Mouse (Mus musculus) heart, postnatal 14 days (tissue): ENCODE results near the gene Pex11a. TPM values are rescaled to one million over a fixed set of nuclear protein-coding genes. Genes with fewer than 3 reads are reported as not detected.
"Not testable (repeated sequence)": the region's sequence is repeated elsewhere in the genome, so short reads cannot be mapped to it uniquely, and the experiment has no call there.

ENCODE experiments used
- DNase-seq, 2 experiments: peaks; one replicate each; pipeline ENCODE4 v3.0.0; 2021 to 2022
- intact Hi-C: fragments of 180-260 bp; cut with DNase I; formaldehyde crosslinking; loops from one replicate; pipeline ENCODE4 v1.15.1; 2025
- long read RNA-seq, 2 experiments: library from polyadenylated mRNA; stranded (forward); transcript quantifications; one replicate each; pipeline ENCODE4 v2.0.0; 2021
- total RNA-seq, 2 experiments: library from RNA; stranded (reverse); gene quantifications; 2 replicates each; pipeline ENCODE4 v1.2.3; 2021

The Pex11a gene
- 10 to 100 TPM; 13.8 to 14.8 TPM for total RNA-seq
- long read RNA-seq, experiment 1, transcript Pex11a-201 (3 exons, 2,241 nt), result major isoform, 5 of 14 reads
- long read RNA-seq, experiment 1, partial matches to known transcripts, result 0 of 14 reads
- long read RNA-seq, experiment 1, other reads (novel, unspliced or antisense), result 5 of 14 reads
- long read RNA-seq, experiment 2, partial matches to known transcripts, result 0 of 14 reads
- long read RNA-seq, experiment 2, other reads (novel, unspliced or antisense), result 6 of 14 reads

DNA sequence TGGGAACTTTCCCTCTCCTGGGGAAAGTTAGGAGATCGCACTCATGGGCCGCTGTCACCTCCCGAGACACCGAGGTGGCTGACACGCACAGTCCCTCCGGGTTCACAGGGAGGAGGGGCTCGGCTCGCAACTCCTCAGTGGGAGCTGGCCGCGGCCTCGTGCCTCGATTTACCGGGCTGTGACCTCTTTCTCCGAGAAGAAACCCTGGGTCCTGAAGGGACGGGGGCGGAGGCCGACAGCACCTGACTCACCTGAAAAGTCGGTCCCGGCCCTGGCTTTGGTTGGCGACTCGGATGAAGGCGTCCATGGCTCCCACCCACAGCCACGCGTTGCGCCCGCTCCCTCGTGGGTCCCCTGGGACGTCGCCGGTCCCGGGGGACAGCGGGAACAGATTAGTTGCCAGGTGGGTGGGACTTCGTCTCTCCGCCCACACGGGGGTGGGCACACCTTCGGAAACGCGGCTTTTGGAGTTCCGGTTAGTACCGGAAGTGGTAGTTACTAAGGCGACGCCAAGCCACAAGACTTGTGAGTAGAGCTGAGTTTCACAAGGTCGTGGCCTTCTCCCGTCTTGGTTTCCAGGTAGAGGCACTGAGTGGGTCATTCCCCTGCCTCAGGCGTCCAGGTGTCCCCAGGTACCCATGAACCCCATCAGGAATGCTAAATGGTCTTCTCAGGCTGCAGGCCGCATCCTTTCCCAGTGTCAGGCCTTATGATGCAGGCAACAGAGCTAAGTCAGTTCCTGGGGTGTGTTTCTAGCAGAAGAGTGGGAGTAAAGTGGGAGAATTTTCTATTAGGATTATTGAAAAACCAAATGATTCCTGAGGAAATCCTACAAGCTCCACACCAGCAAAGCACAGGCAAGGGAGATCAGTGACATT lies at the start of gene Pex11a, which contains the start of gene Wdr93:
Gene Pex11a (minus strand): TSS at position 473 of the 878 bp plus-strand sequence.
Gene Wdr93 (plus strand): TSS at position 505 of the 878 bp plus-strand sequence.
- peak; percentile 64 to 81 for DNase-seq
- intact Hi-C loops, result no loop called here

DNA sequence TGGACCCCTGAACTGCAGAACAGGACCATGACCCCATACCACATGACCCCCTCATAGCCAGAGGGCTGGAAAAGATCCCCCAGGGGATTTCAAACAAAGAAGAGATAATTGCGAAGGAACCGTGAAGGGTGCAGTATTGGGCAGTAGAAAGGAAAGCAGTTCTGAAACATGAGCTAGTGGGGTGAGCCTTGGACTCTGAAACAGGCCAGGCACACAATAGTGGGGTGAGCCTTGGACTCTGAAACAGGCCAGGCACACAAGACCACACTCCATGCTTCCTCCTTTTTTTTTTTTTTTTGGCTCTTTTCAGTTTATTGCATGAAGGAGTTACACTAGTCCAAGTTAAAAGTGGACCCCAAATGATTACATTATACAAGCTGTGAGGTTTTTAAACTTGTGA lies 46.9 kb upstream of the Pex11a start:
- intact Hi-C loops, result loop anchor here (5.0 to 10.0 kb wide), 2 partner anchors 178 to 205 kb away; no protein-coding TSS in a partner anchor
- not testable (repeated sequence) for DNase-seq

DNA sequence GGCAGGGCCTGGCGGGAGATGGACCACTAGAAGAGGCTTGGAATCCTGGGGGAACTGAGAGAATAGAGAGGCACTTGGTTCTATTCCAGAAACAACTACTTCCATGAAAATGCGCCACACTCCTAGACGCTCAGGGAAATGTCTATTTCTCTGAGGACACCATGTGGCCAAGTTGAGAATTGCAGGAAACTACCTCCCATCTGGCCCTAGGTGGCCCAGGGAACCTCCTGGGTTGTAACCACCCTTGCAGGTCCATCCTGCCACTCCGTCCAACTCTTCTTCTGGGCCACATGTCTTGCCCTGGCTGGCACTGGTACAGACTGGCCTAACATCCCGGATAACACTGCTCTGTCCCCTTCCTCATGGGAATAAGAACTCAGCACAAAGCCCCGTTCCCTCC lies 43.4 kb upstream of the Pex11a start:
- DNase-seq, result peak; percentile 67 to 86
- intact Hi-C loops, result loop anchor here (5.0 kb wide), 1 partner anchor 174 kb away; no protein-coding TSS in a partner anchor

DNA sequence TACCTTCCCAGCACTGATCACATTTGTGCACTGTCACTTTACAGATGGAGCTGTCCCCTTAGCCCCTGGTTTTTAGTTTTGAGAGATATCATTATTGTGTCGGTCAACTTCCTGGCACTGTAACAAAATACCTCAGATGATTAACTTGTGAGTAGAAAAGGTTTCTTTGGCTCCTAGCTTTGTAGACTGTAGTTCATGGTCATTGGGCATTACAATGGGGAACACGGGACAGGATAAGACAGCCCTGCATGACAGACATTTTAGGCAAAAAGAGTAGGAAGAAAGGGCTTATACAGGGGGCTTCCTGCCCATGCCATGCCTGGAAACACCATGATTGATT lies 39.6 kb upstream of the Pex11a start:
- intact Hi-C loops, result no loop called here
- DNase-seq, result no peak

DNA sequence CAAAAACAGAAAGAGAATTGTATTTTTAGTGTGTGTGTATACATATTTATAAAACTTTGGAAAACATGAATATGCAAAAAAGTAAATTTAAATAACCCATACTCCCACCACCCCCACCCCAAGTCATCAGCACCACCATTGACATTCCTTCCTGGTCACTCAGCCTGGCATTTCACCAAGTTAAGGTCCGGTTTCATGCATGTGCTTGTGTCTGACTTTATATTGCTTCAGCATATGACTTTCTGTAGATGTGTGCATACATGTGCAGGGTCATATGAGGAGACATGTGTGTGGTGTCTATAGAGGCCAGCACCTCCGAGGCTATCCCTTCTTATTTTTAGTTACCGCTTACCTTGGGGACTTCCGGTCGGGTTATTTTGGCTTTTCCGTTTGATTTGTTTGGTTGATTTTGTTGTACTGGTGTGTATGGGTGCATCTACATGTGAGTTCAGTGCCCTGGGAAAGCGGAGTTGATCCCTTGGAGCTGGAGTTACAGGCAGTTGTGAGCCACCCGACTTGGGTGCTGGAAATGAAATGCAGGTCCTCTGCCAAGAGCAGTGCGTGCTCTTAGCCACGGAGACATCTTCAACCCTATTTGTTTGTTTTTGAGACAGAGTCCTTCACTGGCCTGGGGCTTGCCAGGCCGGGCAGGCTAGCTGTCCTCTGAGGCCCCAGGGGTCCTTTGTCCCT lies 39.0 kb upstream of the Pex11a start:
- DNase-seq, result no peak
- intact Hi-C loops, result no loop called here

DNA sequence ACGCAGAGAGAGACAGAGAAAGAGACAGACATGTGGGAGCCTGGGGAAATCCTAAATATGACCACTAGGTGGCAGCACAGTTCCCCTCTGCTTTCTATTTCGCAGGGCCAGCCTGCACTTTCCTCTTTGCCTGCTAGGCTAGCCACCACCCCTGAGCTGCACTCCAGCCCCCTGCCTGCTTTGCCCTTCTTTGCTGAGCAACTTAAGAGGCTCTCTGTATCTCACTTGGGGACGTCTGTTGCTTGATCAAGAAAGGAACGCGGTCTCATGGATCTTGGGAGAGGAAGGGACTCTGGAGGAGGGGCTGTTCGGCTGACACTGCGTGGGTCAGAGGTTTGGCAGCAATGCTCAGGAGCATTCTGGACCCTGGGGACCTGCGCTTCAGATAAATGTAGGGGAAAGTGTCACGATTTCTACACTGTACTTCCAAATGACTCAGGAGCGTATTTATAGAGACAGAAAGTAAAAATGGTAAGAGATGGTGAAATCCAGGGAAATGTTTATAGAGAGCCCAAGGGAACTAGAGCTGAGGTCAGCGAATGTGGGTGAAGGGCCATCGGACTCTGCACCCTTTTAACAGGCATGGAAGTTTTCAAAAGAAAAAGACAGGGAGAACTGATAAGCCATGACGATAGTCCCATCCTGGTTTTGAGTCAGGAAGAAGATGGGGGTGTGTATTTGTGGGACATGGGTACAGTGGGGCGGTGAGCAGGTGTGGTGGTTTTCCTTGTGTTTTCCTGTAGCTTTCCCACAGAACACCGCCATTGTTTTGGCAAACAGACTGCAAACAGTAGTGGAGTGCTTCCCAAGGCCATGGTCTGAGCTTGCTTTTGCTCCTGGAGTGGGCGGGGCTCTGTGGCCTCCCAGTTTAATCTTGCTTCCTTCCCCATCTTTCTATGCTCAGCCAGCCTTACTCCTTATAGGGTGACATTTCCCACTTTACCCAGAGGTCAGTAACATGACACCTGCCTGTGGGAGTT lies 38.0 kb upstream of the Pex11a start:
- intact Hi-C loops, result no loop called here
- DNase-seq, result peak; percentile 76 to 86

DNA sequence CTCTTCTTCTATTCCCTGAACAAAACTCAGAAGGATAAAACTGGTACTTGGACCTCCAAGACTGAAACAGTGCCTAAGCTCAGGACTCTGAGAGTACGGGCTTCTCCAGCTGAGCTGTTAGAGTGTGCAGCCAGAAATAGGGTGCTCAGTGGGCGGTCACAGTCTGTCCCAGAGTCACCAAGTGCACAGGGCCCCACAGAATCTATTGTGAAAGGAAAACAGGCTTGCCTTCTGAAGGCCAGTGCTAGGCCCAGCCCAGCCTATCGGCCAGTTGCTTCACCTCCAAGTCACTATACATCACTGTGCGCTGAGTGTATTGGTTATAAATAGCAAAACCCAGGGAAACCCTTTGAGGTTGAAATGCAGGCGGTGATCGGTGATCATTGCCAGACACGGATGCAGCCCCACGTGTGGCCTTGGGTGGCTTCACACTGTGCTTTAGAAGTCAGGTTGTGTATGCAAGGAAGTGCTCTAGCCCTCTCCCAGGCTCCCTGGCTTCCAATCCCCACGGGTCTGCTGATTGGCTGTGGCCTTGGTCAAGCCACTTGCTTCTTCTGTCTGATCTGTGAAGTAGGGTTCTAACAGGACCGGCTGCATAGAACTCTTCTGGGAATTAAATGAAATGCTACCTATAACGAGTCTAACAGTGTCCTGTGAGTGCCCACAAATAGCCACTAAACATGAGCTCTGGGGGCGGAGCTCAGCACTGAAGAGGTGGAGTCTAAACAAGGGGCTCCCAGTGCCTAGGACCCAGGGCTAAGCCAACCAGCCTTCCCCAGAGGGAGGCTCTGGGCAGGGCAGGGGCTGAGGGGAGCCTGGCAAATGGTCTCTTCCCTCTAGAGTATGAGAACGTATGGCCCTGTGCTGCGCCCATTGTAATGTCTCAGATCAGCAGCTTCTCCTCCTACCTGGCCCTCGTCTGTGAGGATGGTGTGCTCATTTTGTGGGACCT lies 28.9 kb upstream of the Pex11a start:
- no peak for DNase-seq
- intact Hi-C loops, result no loop called here

DNA sequence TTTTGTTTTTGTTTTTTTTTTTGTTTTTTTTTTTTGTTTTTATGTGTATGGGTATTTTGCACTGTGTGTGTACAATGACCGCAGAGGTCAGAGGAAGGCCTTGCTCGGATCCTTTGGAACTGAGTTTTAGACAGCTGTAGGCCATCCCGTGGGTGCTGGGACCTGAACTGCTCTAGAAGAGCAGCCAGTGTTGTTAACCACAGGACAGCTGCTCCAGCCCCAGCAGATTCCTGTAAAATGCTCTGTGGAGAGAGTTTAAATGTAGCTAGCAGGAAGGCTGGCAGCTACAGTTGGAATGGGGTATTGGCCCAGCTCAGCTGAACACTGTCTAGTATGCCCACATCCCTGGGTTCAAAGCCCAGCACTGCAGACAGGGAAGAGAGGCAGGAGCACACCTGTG lies 26.7 kb upstream of the Pex11a start:
- intact Hi-C loops, result no loop called here
- no peak for DNase-seq

DNA sequence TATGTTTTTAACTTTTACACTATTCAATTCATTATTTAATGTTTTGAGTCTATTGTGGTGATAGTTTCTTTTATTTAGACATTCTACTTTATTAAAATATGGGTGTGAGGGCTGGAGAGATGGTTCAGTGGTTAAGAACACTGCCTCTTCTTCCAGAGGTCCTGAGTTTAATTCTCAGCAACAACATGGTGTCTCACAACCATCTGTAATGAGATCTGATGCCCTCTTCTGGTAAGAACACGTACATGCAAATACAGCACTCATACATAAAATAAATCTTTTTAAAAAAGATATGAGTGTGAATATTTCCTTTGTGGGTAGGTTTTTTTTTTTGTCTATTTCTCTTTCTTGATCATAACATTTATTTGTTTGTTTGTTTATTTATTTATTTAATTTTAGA lies 23.1 kb upstream of the Pex11a start:
- no peak for DNase-seq
- intact Hi-C loops, result no loop called here

DNA sequence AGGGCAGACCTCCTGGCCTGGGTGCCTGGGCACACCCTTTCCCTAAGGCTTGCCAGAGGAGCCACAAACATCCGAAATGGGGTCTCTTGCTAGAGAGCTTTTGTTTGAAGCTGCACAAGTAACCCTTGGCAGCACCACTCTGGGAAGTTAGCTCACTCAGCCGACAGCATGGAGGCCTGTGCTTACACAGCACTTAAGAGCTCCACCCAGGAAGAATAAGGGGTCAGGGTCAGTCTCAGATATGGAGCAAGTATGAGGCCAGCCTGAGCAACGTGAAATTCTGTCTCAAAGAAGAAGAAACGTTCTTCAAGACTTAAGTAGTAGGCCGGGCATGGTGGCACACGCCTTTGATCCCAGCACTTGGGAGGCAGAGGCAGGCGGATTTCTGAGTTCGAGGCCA lies 19.2 kb upstream of the Pex11a start:
- DNase-seq, result no peak

DNA sequence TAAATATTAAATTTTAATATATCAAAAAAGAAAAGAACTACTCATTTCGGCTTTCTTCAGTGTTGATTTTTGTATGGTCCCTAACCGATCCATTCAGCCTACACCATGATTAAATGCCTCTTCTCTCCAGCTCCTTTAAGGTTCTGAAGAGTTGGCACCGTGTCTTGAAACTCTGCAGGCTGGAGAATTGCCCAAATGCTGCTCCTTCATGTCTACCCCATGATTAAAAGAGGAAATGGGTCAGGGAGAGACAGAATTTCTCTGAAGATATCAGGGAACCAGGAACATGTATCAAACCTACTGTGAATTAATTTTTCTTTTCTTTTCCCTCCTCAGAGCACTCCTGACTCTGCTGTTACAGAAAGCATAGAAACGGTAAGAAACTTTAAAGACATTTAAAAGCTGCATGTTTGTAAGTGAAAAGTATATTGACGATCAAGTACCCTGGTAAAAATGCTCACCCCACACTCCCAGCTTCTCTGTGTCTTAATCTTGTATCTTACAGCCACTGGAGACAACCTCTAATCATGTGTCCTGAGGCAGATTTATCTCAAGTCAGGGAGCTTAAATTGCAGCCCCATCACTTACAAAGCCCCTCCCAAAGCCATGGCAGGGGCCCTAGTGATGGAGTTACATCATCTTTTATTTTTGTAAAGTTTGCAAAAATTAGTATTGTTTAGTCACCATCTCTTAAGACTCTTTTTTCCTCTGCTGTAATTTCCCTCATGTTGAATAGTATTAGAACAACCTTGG lies 18.4 kb upstream of the Pex11a start:
- no peak for DNase-seq
- intact Hi-C loops, result no loop called here

More for the DNA sequence above, 19.2 kb upstream of the Pex11a start:
- intact Hi-C loops, result no loop called here

DNA sequence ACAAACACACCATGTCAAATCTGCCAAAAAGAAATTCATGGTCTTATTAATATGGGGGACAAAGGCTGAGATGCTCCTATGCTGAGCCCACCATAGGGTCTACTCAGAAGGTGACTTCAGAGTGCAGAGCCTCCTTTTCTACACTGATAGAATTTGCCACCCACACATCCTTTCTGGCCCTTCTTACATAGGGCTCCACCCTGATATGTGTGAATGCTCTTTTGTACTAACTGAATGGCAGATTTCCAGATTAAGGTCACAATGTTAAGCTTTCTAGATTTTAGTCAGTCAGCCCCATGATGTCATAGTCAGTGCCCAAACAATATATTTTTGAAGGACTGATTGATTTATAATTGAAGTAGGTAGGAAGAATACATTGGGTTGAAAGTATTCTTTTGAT lies 16.8 kb upstream of the Pex11a start:
- no peak for DNase-seq

DNA sequence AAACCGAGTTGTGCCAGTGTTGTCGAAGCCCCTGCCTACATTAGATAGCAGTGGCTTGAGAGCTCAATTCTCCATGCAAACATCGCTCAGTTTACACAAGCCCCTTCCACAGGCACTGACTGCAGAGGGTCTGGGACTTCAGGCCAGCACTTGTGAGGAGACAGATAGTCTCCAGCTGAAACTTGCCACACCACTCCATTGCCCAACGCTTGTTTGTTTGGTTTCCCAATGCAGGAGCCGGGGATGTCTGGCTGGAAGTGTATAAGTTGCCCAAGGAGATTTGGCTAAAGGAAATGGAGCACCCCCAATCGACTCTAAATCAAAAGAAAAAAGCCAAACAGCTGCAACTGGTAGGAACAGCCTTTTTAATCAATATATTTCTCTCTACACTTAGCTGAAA lies 15.2 kb upstream of the Pex11a start:
- intact Hi-C loops, result no loop called here
- no peak for DNase-seq

More for the DNA sequence above, 16.8 kb upstream of the Pex11a start:
- intact Hi-C loops, result no loop called here

DNA sequence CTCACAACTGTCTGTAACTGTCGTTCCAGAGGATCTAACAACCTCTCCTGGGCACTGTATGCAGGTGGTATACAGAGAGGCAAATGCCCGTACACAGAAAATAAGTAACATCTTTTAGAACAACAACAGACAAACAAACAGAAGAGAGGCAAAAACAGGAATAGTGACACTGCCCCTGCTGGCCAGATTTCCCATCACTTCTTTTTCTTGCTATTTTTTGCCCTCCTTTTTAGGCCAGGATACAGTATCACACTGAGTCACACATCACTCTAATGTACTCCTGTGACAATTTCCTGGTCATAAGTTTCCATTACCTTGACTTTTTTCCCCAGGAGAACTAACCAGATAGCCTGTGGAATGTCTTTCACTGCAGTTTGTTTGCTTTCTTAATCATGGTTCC lies 13.4 kb upstream of the Pex11a start:
- no peak for DNase-seq
- intact Hi-C loops, result no loop called here

DNA sequence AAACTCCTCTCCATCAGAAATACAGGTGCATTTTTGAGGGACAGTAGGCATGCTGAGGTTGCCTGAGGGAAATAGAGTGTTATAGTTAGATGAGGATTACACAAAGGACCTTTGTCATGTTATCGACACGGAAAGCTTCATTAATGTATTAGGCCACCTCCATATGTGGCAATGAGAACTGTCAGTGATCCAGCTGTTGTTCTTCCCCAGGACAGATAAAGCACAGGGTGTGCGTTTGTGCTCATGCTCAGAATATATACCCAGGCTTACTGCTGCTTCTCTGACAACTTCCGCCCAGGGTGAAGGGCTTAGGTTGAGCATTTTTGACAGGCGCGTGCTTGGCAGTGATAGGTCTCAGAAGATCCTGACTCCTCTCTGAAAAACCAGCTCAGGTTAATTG lies 6.6 kb upstream of the Pex11a start:
- no peak for DNase-seq
- intact Hi-C loops, result no loop called here

DNA sequence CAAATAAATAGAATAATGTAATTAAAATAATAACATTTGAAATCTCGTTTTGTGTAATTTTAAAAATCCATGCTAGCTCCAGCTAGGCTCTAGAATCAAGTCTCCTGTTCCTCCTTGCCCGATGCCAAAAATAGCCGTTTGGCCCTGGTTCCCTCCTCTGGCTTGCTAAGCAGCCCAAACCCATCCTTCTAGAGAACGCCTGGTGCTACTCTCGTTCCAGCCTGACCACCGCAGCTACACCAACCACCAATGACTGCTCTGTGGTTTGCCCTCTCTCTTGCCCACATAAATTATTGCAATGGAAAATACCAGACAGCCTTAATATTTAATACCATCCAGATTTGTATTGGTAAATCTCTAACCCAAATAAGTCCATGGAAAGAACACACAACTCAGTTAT lies 4.7 kb upstream of the Pex11a start:
- intact Hi-C loops, result no loop called here
- DNase-seq, result no peak

DNA sequence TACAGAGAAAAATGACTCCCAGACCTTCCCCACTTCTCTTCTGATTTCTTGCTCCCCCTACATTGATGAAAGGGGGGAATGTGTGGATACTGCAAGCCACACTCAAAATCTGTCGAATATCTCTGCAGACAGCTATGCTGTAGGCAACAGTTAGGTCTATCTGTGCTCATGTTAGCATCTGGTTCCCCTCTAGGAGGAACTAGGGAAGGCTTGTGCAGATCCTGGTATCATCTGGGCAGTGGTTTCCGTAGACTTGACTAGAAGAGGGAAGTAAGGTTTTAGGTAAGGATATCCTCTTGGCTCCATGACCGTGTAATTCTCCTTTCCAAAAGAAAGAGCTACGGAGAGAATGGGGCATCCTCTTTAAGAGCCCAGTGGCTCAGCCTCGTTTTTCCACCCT lies 1.7 kb upstream of the Pex11a start:
- intact Hi-C loops, result no loop called here
- no peak for DNase-seq

DNA sequence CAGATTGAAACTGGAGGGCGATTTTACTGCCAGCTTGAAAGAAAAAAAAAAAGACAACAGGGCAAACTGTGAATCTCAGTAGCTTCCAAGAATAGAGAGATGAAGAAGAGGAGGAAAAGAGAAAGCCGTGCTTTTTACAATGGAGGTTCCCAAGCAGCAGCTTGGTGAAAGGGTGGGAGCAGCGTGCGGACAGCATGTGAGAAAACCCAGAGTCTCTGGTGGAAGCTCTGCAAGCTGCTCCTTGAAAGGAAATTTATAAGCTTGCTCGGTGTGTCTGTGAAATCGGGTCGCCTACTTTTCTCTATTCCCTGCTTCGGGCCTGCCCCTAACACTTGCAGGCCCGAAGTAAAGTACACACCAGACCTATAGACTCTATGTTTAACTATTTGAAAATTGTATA lies 1.1 kb upstream of the Pex11a start:
- intact Hi-C loops, result no loop called here

More for the DNA sequence above, 1.1 kb upstream of the Pex11a start:
- DNase-seq, result no peak
